Comparison of ENCODE assay signal across 8 mouse cellular contexts in genomic region chr1:87482546-87482945, GRCm38 (mm10).
"Had no signal": no experiment of that assay in that cellular context is flagged by ENCODE, and none has a peak within 500 bp of the region (broad histone marks: within the 10 kb centered on the region; RNA-seq: fewer than 3 reads in every experiment).

No protein-coding gene starts in this region.

- DNase-seq: kidney, postnatal 14 days; lung, adult 2 months; lung, postnatal 36 days; right cerebral cortex, adult 18-20 months; right cerebral cortex, postnatal 25 days; spleen, adult 18-20 months; thymus, adult 18-20 months; thymus, postnatal 14 days had no signal
